Mouse (Mus musculus) E14TG2a.4 (cell line): ENCODE data around the gene Spcs2.

Experiments used
- CTCF ChIP-seq: conservative IDR thresholded peaks from 2 replicates; pipeline ENCODE4 v1.5.1; 2014; ENCODE audit warnings: low read length
- NANOG ChIP-seq: IDR thresholded peaks from 2 replicates; pipeline ENCODE4 v1.6.1; 2014; ENCODE audit warnings: borderline replicate concordance, low read length, mixed read lengths
- POU5F1 ChIP-seq: IDR thresholded peaks from 2 replicates; pipeline ENCODE4 v1.6.1; 2014; ENCODE audit warnings: low read length, borderline replicate concordance

DNA sequence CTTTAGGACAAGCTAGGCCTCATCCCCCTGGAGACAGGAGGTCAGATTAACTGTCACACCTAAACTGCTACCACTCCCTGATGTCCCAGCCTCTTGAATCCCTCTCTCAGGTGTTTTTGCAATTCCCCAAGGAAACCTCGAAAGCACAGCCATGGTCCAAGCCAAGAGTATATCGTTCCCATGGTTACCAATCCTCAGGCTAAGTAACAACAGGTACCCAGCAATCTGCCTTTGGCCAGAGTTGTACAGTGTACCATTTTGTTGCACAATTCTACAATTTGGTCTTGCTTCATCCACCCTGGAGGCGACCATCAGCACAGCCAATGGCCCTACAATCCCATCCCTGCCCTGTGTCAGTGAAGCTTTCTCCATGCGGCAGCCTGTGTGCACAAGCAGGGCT lies 33.6 kb upstream of the Spcs2 start:
- TF ChIP-seq CTCF = no peak
- TF ChIP-seq POU5F1 = no peak
- TF ChIP-seq NANOG = no peak
